Mouse (Mus musculus) lung, adult 2 months (tissue): Measurements from ENCODE around the gene Bmp7.

Experiments used
- CTCF ChIP-seq: fragments of 200-500 bp; IDR thresholded peaks from 2 replicates; pipeline ENCODE4 v1.5.1; 2011; ENCODE audit warnings: mild to moderate bottlenecking, low read length, control low read depth; ENCODE audit not compliant: insufficient read depth
- POLR2A ChIP-seq: fragments of 200-500 bp; IDR thresholded peaks from 2 replicates; pipeline ENCODE4 v1.6.1; 2011; ENCODE audit warnings: low read depth, mild to moderate bottlenecking, control low read depth, low read length, borderline replicate concordance; ENCODE audit errors: extremely low read depth

DNA sequence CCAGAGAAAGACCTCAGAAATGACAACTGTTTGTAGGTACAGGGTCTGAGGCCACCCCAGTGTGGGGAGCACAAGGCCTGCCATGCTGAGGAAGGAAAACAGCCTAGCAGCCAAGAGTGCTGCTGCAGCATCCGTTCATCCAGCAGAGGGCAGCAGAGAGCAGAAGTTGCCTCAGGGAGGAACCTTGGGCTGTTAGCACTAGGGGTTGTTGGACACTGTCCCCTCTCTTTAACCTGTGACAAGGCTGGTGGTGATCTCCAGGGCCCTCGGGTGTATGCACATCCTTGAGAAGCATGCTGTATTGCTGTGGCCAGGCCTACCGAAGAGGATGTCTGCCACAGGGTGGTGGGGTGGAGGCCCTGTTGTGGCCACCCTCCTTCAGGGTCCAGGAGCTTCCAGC lies 109.0 kb downstream of the Bmp7 start:
- TF ChIP-seq CTCF = peak; percentile 99
- TF ChIP-seq POLR2A = no peak
